Mouse (Mus musculus): Measurements from ENCODE around the gene Spo11.

GRCm38 (mm10) chr2:172940799-172941163 lies 36.7 kb upstream of the Spo11 start:
- no peak for TF ChIP-seq CTCF (IDR thresholded peaks at IDR 0.05; ENCODE audit: low read depth)
- TF ChIP-seq EP300 (IDR thresholded peaks at IDR 0.05; ENCODE audit: low read depth) = no peak
